Mouse (Mus musculus) forebrain, embryonic 14.5 days (tissue): ENCODE measurements around the gene Galnt10. TPM values are rescaled to one million over a fixed set of nuclear protein-coding genes. Genes with fewer than 3 reads are reported as not detected.

Experiments used
- ATAC-seq: fragments of 200-750 bp; cut with Nextera tagmentation; 2 replicates; pipeline ENCODE4 v1.8.0; 2017; ENCODE audit warnings: mild to moderate bottlenecking, moderate library complexity
- DNase-seq: peaks from one replicate; pipeline ENCODE4 v3.0.0-alpha.2; 2015; ENCODE audit warnings: low spot score
- H3K27ac ChIP-seq: fragments of 300-500 bp; sonication (generic); 2 replicates; pipeline ENCODE4 v1.5.1; 2014; ENCODE audit warnings: low read depth, mild to moderate bottlenecking, control low read depth, low read length, moderate library complexity
- H3K27me3 ChIP-seq: fragments of 300-500 bp; sonication (generic); replicated peaks from 2 replicates; pipeline ENCODE4 v1.6.1; 2014; ENCODE audit warnings: low read length, control low read depth, mixed read lengths; ENCODE audit not compliant: control insufficient read depth, insufficient read depth
- H3K36me3 ChIP-seq: fragments of 300-500 bp; sonication (generic); 2 replicates; pipeline ENCODE4 v1.6.1; 2014; ENCODE audit warnings: low read length, control low read depth; ENCODE audit not compliant: control insufficient read depth, insufficient read depth
- H3K4me1 ChIP-seq: fragments of 300-500 bp; sonication (generic); 2 replicates; pipeline ENCODE4 v1.6.1; 2014; ENCODE audit warnings: antibody characterized with exemption, low read length, control low read depth; ENCODE audit not compliant: control insufficient read depth, insufficient read depth
- H3K4me2 ChIP-seq: fragments of 300-500 bp; sonication (generic); 2 replicates; pipeline ENCODE4 v1.6.1; 2014; ENCODE audit warnings: mild to moderate bottlenecking, control low read depth, low read length
- H3K4me3 ChIP-seq: fragments of 300-500 bp; sonication (generic); 2 replicates; pipeline ENCODE4 v1.5.1; 2014; ENCODE audit warnings: low read depth, low read length, control low read depth
- H3K9ac ChIP-seq: fragments of 300-500 bp; sonication (generic); 2 replicates; pipeline ENCODE4 v1.6.1; 2014; ENCODE audit warnings: mild to moderate bottlenecking, low read length, control low read depth, moderate library complexity
- H3K9me3 ChIP-seq: fragments of 300-500 bp; sonication (generic); replicated peaks from 2 replicates; pipeline ENCODE4 v1.6.1; 2016; ENCODE audit warnings: low read length, control low read depth, mixed read lengths; ENCODE audit not compliant: control insufficient read depth
- WGBS: fragments of 180-500 bp; shearing (Covaris S2); extraction: QIAGEN DNeasy Blood & Tissue Kit; methylation state at CpG from one replicate; pipeline ENCODE4 v1.1.7; 2014; 5-methylcytosine and 5-hydroxymethylcytosine counted together
- polyA plus RNA-seq: library from polyadenylated mRNA; unstranded; fragments of >200 nt; fragmentation: Nextera tagmentation; extraction: Ambion mirVana; gene quantifications from 2 replicates; pipeline ENCODE4 v1.2.1, GENCODE M21; 2014

Galnt10 gene
- polyA plus RNA-seq, result 6.1 and 7.1 TPM in 2 replicates

DNA sequence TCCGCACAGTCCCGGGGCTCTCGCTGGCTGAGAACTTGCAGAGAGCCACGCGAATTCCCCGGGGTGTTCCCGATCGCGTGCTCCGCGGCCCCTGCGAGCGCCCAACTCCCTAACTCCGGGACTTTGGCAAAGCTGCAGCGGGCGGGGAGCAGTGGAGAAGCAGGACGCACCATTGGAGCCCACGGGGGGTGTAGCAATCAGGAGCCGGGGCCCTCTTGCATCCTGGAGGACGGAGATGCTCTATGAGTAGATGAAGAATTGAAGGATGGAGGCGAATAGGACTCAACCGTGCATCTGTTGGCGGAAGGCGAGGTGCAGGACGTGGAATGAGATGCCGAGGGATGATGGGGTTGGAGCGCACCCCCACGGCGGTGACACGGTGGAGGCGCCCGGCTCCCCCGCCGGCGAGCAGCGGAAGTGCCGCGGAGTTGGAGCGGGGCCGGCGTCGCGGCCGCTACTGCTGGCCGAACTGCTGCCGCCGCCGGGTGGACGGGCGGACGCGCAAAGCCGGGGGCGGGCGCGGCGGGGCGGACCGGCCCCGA lies at the start of gene Galnt10:
Gene Galnt10 (plus strand): TSS at position 425 of the 542 bp plus-strand sequence.
- peak; percentile 93 for ATAC-seq
- peak within 1 kb of the TSS; percentile 82 for H3K9ac ChIP-seq
- WGBS, result under 1% methylated on average over 60 of the region's 60 CpGs
- peak within 1 kb of the TSS; percentile 71 for H3K4me3 ChIP-seq
- H3K27me3 ChIP-seq, result no peaks in the 10 kb centered on the region
- no peaks in the 10 kb centered on the region for H3K36me3 ChIP-seq
- DNase-seq, result peak; percentile 91
- H3K4me1 ChIP-seq, result peaks cover 14% of the 10 kb centered on the region; the same call in 1 of the 2 replicates
- peak within 1 kb of the TSS; percentile 67 for H3K27ac ChIP-seq
- peak within 1 kb of the TSS; percentile 85 for H3K4me2 ChIP-seq
- no peaks in the 10 kb centered on the region for H3K9me3 ChIP-seq

DNA sequence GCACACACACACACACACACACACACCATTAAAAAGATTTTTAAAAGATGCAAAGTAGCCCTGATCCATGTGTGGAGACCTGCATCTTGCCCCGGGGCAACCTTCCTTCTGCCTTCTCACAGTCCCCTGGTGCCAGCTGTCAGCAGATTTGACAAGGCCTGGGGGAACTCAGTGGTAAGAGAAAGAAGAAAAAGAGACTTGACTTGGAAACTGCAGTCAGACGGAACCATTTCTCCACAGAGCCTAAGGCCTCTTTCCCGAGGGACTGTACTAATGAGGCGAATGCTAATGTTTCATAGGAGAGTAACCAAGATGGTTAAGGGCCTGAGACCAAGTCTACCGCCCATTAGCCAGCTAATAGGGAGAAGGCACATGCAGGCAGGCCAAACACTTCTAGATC lies 49.3 kb upstream of the Galnt10 start:
- ATAC-seq (no peak), DNase-seq (no peak)
- no peak overlapping the region for H3K27ac ChIP-seq
- H3K4me1 ChIP-seq, result peaks cover 13% of the 10 kb centered on the region
- no peaks in the 10 kb centered on the region for H3K36me3 ChIP-seq
- WGBS, result 70% methylated on average over 5 of the region's 5 CpGs
- no peak overlapping the region for H3K9ac ChIP-seq
- no peak overlapping the region for H3K4me2 ChIP-seq
- H3K9me3 ChIP-seq, result no peaks in the 10 kb centered on the region
- H3K27me3 ChIP-seq, result no peaks in the 10 kb centered on the region
- H3K4me3 ChIP-seq, result no peak overlapping the region

DNA sequence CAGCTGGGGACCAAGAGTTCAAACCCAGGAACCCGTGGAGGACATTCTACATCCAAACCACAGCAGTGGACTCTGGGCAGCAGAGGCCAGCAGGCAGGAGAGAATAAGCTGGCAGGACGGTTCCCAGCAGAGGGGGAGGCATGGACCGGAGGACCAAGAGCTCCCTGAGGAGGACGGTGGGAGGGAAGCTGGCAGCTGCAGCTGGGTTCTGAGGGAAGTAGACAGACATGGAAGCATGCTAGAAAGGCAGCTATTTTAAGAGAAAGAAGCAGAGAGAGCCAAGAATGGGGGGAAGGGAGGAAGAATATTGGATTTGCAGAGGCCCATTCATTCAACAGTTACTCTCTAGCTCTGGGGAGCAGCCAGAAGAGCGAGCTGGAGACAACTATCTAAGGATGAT lies 47.1 kb upstream of the Galnt10 start:
- H3K9me3 ChIP-seq, result no peaks in the 10 kb centered on the region
- H3K36me3 ChIP-seq, result no peaks in the 10 kb centered on the region
- no peaks in the 10 kb centered on the region; the same call in 1 of the 2 replicates for H3K27me3 ChIP-seq
- peak; percentile 70 for DNase-seq
- H3K4me2 ChIP-seq, result no peak overlapping the region
- 49% methylated on average over 5 of the region's 5 CpGs for WGBS
- no peak overlapping the region for H3K9ac ChIP-seq
- no peak overlapping the region for H3K4me3 ChIP-seq
- H3K4me1 ChIP-seq, result peaks cover 22% of the 10 kb centered on the region
- ATAC-seq, result no peak
- no peak overlapping the region; the same call in 1 of the 2 replicates for H3K27ac ChIP-seq

GRCm38 (mm10) chr11:57599304-57599703 lies 45.9 kb upstream of the Galnt10 start:
- Histone ChIP-seq H3K9ac (no peak overlapping the region), H3K9me3 (no peaks in the 10 kb centered on the region), H3K4me2 (no peak overlapping the region), H3K27ac (no peak overlapping the region), H3K4me1 (peaks cover 22% of the 10 kb centered on the region), H3K4me3 (no peak overlapping the region), H3K36me3 (no peaks in the 10 kb centered on the region), H3K27me3 (peaks cover 2% of the 10 kb centered on the region)
- DNase-seq, result no peak
- 50% methylated on average over 6 of the region's 6 CpGs for WGBS
- no peak for ATAC-seq

DNA sequence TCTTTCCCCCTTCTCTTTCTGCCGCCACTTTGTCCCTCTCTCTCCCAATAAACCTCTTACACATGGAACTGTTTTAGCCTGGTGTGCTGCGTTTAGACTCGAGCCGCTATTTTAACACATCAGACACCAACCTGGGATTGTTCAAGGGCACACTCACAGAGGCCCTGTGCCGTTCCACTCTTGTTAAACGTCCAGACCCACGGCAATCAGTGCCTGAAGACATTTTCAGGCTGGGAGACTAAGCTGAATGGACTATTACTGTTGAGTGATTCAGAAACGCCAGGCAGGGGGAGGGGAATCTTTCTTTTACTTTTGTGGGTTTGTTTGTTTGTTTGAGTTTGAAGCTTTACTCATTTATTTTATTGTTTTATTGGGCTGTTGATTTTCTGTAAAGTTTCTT lies 45.1 kb upstream of the Galnt10 start:
- H3K4me2 ChIP-seq, result no peak overlapping the region
- WGBS, result 6% methylated on average over 8 of the region's 8 CpGs

DNA sequence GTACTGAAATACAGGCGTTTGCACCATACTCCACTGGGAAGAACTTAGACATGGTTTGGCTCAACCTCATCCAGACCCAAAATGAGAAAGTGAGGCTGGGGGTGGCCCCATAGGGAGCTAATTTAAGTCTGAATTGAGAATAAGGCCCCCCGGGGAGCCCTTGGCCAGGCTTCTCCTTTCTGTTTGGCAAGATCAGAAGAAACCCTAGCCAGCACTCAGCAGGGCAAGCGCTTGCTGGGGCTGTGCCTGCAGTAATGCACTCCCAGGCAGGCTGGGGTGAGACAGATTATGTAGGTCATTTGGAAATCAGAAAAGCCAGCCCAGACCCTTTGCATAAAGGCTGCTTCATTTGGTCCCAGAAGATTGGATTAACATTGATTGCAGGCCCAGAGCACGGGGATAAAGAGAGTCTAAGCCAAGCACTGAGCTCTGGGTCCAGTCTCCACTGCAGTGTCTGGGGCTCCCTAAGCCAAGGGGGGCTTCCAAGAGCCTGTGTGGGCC lies 44.6 kb upstream of the Galnt10 start:
- Histone ChIP-seq H3K4me1 (peaks cover 27% of the 10 kb centered on the region), H3K27me3 (peaks cover 2% of the 10 kb centered on the region), H3K9ac (no peak overlapping the region), H3K27ac (peak overlapping the region; percentile 28; the same call in 1 of the 2 replicates), H3K36me3 (no peaks in the 10 kb centered on the region), H3K9me3 (no peaks in the 10 kb centered on the region), H3K4me3 (no peak overlapping the region), H3K4me2 (no peak overlapping the region)
- DNase-seq (peak; percentile 87), ATAC-seq (peak; percentile 86)
- 0% methylated on average over 4 of the region's 4 CpGs for WGBS

More for the DNA sequence above, 45.1 kb upstream of the Galnt10 start:
- Histone ChIP-seq H3K9me3 (no peaks in the 10 kb centered on the region), H3K9ac (no peak overlapping the region), H3K4me3 (no peak overlapping the region), H3K27me3 (peaks cover 2% of the 10 kb centered on the region), H3K4me1 (peaks cover 22% of the 10 kb centered on the region), H3K27ac (no peak overlapping the region; the same call in 1 of the 2 replicates), H3K36me3 (no peaks in the 10 kb centered on the region)
- peak; percentile 52 for DNase-seq
- peak; percentile 17; the same call in 1 of the 2 replicates for ATAC-seq

- no peak overlapping the region for H3K4me3 ChIP-seq
- no peak for ATAC-seq
- no peak overlapping the region for H3K27ac ChIP-seq
- 70% methylated on average over 2 of the region's 2 CpGs for WGBS
- H3K4me2 ChIP-seq, result no peak overlapping the region
- no peaks in the 10 kb centered on the region for H3K9me3 ChIP-seq
- H3K9ac ChIP-seq, result no peak overlapping the region
- peaks cover 30% of the 10 kb centered on the region for H3K4me1 ChIP-seq
- no peak for DNase-seq
- no peaks in the 10 kb centered on the region for H3K36me3 ChIP-seq
- H3K27me3 ChIP-seq, result peaks cover 2% of the 10 kb centered on the region
These were observed 43.3 kb upstream of the Galnt10 start for GRCm38 (mm10) chr11:57601806-57602455.

DNA sequence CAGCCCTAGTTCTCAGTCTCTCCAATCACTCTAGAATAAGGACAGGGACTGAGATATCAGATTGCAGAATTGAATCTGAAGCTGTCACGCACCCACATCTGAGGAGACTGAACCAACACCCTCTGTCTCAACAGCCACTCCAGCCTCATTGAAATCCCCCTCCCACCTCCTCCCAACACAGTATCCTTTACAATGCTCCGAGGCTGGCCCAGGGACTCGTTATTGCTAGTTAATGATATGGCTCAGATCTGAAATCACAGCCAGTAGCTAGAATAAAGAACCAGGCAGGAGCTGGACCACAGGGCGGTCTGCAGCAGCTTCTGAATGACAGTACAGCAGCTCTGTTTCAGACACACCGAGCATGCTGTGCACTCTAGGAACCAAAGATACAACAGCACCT lies 40.2 kb upstream of the Galnt10 start:
- peak; percentile 29; the same call in 1 of the 2 replicates for ATAC-seq
- peaks cover 25% of the 10 kb centered on the region for H3K4me1 ChIP-seq
- no peak overlapping the region for H3K4me3 ChIP-seq
- H3K4me2 ChIP-seq, result no peak overlapping the region
- WGBS, result 15% methylated on average over 5 of the region's 5 CpGs
- H3K9ac ChIP-seq, result no peak overlapping the region
- no peaks in the 10 kb centered on the region for H3K36me3 ChIP-seq
- no peak overlapping the region for H3K27ac ChIP-seq
- H3K27me3 ChIP-seq, result peaks cover 2% of the 10 kb centered on the region
- DNase-seq, result peak; percentile 72
- no peaks in the 10 kb centered on the region for H3K9me3 ChIP-seq

GRCm38 (mm10) chr11:57605660-57606059 lies 39.6 kb upstream of the Galnt10 start:
- WGBS, result 53% methylated on average over 3 of the region's 3 CpGs
- Histone ChIP-seq H3K4me3 (no peak overlapping the region), H3K4me2 (no peak overlapping the region), H3K9me3 (no peaks in the 10 kb centered on the region), H3K27me3 (peaks cover 2% of the 10 kb centered on the region), H3K27ac (no peak overlapping the region), H3K4me1 (peaks cover 20% of the 10 kb centered on the region), H3K9ac (no peak overlapping the region), H3K36me3 (no peaks in the 10 kb centered on the region)
- ATAC-seq, result no peak
- DNase-seq, result peak; percentile 62
